Mouse (Mus musculus) urinary bladder, postnatal 25 days (tissue): ENCODE measurements around the gene Gm35549.
"Not testable (repeated sequence)": the region's sequence is repeated elsewhere in the genome, so short reads cannot be mapped to it uniquely, and the experiment has no call there.

Experiments
- DNase-seq: peaks from one replicate; pipeline ENCODE4 v3.0.0; 2022; ENCODE audit warnings: low spot score

Gm35549 gene

DNA sequence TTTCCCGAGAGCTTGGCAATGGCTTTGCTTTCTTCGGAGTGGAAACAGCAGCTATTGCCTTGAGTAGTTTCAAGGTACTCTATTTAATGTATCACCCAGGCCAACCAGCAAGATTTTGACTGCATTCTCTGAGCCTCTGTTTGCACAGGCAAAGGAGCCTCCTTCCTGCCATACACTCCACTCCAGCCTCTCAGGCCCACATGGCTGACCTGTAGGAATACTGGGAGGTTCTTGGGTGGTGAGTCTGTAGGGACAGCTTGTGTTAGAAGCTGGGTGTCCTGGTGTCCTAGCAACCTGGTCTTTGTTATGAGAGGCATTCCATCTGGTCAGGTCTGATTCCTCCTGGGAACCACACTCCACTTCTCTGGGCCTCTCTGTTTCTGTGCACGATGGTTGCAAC, at the start of gene Gm35549:
Gm35549 (minus strand) TSS at position 276 of the 400 bp plus-strand sequence.
- no peak for DNase-seq

DNA sequence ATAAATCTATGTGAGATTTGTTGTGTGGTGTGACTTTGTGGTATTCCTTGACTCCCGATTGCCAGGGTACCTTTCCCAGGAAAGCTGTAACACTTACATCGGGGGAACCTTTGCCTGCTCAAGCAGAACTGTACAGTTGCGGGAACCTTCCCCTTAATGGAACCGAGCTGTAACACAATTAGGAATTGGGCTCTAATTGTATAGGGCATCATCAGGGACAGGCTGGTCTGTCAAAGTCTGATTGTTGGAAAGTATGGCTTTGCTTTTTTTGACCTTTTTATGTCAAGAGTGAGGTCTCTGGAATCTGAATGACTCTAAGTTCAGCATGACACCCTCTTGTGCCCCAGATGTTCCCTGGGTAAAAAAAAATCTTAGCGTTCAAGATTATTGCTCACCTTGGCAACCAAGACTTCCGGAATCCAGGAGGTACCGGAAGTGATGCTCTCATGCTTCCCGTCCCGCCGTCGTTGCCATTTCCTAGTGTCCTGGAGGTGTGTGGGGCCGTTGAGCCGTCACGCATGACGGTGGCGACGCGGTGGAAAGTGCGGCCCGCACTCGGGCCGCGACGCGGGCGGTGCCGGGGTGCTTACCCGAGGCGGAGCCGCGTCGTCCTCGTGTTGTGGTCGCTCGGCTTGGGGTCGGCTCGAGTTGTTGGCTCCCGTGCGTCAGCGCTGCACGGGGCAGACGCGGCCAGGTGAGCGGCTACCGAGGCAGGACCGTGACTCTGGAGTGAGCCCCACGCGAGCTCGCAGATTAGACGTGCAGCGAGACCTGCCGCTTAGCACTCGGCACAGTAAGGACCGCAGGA, 42.7 kb upstream of the Gm35549 start:
- DNase-seq = peak; percentile 35

- DNase-seq = no peak
Observed at GRCm38 (mm10) chr9:122885385-122885784, 41.5 kb upstream of the Gm35549 start, which contains the start of gene Zkscan7. Zkscan7 (plus strand) TSS chr9:122885685.

DNA sequence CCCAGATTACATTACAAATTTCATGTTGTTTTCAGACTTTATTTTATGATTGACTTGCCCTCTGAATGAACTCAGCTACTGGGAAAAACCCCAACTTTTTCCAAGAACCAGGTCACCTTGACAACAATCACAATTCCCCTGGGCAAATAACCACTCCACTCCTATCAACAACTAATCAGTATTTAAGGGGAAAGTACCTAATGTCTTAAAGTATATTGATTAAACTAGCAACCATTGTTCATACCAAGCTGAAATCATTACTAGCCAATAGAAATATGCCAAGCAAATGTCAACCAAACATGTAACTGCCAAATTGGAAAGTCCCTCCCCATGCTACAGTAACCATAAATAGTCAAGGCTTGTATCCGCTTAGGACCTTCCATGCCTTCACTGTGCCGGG, 31.3 kb upstream of the Gm35549 start:
- DNase-seq = no peak

- no peak for DNase-seq
Observed at GRCm38 (mm10) chr9:122874653-122875052, 30.8 kb upstream of the Gm35549 start.

DNA sequence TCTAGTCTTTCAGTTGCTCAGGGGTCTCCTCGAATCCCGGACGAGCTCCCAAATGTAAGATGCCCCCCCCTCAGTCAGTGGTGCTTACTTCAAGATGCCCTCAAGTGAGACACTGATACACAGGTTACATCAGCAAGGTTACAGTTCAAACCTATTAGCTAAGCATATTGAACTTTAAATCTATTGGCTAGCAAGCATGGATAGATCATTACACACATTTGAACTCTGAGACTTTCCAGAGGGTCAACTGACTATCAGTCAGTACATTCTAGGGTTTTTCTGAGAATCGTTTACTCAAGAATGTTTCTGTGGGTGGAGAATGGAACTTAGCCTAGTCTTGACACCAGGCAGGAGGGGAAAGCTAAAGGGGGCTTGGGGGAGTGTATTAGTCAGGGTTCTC, 28.8 kb upstream of the Gm35549 start:
- DNase-seq = no peak

- DNase-seq = no peak
Observed at GRCm38 (mm10) chr9:122866192-122866591, 22.4 kb upstream of the Gm35549 start.

GRCm38 (mm10) chr9:122865697-122866166, 21.9 kb upstream of the Gm35549 start, which contains the start of gene Zfp445:
Zfp445 (minus strand) TSS chr9:122866006.
- peak; percentile 64 for DNase-seq

DNA sequence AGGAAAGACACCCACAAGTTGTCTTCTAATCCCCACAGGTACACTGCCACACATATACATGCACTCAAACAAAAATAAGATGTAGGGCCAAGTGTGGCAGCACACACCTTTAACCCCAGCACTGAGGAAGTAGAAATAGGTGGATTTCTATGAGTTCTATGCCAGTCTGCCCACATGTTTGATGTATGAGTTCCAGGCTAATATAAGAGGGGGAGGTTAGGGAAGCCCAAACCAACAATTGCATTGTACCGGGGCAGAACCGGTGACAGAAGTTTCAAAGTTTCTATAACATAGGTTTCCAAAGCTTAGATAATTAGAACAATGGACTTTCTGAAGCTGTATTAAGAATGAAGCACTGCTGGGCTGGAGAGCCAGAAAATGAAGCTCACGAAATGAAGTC, 21.0 kb upstream of the Gm35549 start:
- DNase-seq = no peak

GRCm38 (mm10) chr9:122863731-122864130, 19.9 kb upstream of the Gm35549 start:
- DNase-seq = no peak

DNA sequence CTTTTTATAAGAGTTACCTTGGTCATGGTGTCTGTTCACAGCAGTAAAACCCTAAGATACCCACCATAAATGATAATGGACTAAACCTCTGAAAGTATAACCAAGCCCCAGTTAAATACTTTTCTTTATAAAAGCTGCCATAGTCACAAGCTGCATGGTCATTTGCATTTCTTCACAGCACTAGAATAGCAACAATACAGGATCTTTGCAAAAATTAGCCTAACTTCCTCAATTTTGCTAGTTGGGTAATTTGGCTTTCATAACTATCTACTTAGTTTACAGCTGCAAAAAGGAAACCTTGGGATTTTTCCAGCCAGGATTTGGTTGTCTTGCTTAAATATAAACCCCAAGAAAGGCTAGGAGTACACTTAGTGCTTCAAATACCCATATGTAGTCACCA, 16.9 kb upstream of the Gm35549 start:
- no peak for DNase-seq

DNA sequence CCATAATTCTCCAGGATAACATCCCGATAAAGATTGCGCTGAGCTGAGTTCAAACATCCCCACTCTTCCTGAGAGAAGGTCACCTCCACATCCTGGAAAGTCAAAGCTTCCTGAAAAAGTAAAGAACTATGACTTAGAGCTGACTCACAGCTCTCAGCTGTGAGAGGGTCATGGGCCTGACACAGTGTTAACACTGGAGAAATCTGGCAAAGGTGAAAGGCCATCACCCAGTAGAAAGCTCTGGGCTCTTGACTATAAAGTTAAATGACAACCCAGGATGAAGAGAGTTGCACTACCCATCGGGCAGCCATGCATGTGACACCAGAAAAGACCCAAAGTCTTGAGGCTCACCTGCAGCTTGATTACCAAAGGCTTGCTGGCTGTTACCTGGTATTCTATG, 12.9 kb upstream of the Gm35549 start:
- DNase-seq = no peak

DNA sequence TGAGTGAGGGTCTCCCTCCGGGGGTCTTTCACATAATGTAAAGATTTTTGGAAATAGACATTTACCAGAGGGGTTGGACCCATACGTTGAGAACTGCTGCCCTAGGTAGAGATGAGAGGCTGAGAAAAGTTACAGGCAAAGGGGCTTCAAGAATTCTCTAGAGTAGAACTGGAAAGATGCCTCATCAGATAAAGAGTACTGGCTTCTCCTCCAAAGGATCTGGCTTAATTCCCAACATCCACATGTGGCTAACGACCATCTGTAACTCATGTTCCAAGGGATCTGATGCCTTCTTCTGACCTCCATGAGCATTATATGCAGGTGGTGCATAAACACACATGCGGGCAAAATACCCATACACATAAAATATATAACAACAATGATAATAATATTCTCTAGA, 11.8 kb upstream of the Gm35549 start:
- no peak for DNase-seq

DNA sequence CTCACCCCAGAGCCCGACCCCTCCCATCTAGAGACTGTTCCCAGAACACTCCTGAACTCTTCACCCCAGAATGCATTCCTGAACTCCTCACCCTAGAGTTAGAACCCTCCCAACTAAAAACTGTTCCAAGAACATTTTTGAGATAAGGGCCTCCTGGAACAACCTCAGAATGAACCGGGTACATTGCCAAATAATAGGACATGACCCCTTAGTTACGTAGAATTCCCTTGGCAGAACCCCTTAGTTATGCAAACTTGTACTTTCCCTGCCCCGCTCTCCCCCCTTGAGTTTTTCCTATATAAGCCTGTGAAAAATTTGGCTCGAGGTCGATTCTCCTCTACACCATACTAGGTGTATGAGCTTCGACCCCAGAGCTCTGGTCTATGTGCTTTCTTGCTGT, 11.3 kb upstream of the Gm35549 start:
- not testable (repeated sequence) for DNase-seq

- no peak for DNase-seq
Observed at GRCm38 (mm10) chr9:122854526-122854925, 10.7 kb upstream of the Gm35549 start.

DNA sequence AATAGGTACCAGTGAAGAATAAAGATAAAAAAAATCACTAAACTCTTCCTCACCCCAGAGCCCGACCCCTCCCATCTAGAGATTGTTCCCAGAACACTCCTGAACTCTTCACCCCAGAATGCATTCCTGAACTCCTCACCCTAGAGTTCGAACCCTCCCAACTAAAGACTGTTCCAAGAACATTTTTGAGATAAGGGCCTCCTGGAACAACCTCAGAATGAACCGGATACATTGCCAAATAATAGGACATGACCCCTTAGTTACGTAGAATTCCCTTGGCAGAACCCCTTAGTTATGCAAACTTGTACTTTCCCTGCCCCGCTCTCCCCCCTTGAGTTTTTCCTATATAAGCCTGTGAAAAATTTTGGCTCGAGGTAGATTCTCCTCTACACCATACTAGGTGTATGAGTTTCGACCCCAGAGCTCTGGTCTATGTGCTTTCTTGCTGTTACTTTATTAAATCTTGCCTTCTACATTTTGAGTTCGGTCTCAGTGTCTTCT, 4.0 kb upstream of the Gm35549 start:
- DNase-seq = not testable (repeated sequence)

- DNase-seq = no peak
Observed at GRCm38 (mm10) chr9:122846156-122846555, 2.3 kb upstream of the Gm35549 start.

DNA sequence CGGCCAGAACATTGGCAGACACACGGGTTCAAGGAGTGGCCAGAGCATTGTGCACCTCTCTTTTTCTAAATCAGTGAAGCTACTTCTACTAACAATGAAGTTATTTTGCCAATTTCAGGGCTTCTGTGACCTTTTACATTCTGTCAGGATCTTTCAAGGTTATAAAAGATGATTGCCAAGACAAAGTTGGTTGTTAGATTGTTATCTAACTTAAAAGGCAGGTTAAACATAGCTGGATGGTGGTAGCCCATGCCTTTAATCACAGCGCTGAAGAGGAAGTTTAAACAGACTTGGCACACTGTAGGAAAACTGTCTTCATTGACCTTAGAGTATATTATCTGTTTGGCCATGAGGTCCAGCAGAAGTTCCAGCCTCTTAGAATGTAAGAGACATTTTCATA, 1.8 kb upstream of the Gm35549 start:
- no peak for DNase-seq

DNA sequence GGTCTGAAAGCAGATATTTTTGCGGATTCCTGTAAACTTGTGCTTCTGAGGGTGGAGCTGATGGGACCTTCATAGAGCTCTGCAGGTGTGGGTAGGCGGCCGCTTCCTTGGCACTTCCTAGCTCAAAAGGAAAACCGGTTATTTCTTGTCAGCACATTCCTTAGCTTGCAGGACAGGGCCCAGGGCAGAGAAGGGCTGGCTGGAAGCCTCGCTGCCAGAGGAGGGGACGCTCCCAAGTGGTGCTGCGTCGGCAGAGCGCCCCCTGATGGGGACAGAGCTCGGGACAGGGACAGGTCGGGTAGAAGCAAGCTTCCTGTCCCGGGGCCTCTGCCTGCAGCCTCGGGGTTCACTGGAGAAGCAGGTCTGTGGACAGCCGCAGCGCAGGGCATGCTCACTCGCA, 6.2 kb downstream of the Gm35549 start:
- peak; percentile 52 for DNase-seq

GRCm38 (mm10) chr9:122837216-122837615, 6.6 kb downstream of the Gm35549 start:
- DNase-seq = no peak

DNA sequence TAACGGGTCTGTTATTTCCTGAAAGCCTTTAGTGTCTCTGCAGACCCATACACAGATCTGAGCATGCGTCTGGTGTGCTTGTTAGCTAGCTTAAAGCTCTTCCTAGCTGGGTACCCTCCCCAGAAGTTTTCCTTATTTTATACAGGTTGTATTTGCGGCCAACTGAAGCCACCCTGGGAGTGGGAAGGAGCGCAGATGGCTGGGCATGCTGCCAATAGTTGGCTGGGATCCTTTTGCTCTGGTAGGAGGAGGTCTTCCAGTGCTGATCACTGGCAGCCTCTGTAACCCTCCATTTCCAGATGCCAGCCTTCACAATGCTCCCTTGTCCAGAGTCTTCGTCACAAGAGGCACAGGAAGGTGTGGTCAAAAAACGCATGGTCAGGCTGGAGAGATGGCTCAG, 7.0 kb downstream of the Gm35549 start:
- DNase-seq = no peak

DNA sequence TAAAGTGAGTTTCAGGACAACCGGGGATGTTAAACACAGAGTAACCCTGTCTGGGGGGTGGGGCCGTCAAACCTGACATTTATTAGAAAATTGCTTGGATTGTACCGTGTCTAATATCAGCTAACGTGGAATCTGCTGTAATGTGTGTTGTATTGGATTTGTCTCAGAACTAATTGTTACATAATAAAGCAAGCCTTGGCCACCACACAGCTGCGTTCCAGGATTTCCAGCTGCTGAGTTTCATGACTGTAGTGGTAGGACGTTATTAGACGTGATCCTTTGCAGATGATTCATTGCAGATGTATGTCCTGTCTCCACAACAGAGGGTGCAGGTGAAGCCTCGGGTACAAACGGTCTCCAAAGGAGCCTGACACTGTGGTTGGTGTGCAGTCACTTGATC, 7.7 kb downstream of the Gm35549 start:
- no peak for DNase-seq

DNA sequence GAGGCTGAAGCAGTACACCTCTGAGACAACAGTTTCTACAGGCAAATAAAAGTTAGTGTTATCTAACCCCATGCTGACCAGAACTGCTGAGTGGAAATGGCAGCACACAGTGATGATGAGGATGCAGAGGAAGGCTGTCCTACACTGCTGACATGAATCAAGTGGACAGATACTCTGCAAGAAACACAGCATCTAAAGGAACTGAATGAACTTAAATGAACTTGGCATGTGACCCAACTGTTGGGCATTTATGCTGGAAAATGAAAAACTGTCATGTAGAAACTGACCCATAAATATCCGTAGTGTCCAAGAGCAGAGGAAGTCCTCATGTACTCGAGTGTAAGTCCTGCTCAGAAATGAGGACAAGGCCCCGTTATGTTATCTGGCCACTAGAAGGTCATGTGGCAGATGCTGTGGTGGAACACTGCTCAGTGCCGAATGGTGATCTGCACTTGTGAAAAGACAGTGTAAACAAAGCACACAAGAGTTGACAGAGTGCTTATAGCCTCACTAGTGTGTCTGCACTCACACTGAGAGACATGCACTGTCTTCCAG, 13.9 kb downstream of the Gm35549 start:
- DNase-seq = no peak
